Mouse (Mus musculus) heart, adult 2 months (tissue): ENCODE measurements at regions not wholly inside any gene's neighbourhood (a gene's known extent, or its start where the extent isn't known, plus 50 kb on each side); places are given as distances from the start of the nearest gene placed in this dataset.

ENCODE experiments used
- CTCF ChIP-seq: fragments of 200-600 bp; IDR thresholded peaks from 2 replicates; pipeline ENCODE4 v1.8.1; 2022; ENCODE audit warnings: antibody characterized with exemption, mild to moderate bottlenecking, moderate library complexity
- EP300 ChIP-seq: fragments of 200-500 bp; IDR thresholded peaks from 2 replicates; pipeline ENCODE4 v1.6.1; 2011; ENCODE audit warnings: low read depth, low read length, control low read depth; ENCODE audit not compliant: insufficient read depth
- POLR2A ChIP-seq: fragments of 200-500 bp; IDR thresholded peaks from 2 replicates; pipeline ENCODE4 v1.6.1; 2011; ENCODE audit warnings: mild to moderate bottlenecking, low read depth, low read length, control low read depth; ENCODE audit not compliant: insufficient read depth

DNA sequence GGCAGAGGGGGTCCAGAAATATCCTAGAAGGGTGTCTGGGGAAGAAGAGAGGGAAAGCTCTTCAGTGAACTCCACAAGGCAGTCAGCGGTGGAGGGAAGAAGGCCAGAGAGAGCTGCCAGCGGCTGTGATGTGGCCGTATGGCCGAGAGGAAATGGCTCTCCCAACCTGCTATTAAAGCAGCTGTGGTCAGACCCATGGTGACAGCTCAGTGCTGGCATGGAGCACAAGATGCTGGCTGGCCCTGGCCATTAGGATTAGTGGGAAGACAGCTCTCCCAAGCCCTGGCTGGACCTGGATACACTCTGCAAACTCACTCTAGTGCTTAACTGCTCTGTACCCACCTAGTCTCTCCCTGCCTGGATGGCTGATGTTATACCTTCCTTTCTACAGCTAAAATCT, 223.1 kb upstream of the Hes1 start:
- no peak for TF ChIP-seq CTCF
- TF ChIP-seq POLR2A = no peak
- TF ChIP-seq EP300 = no peak
